ENCODE assay signal across 15 mouse cellular contexts in the genomic region with DNA sequence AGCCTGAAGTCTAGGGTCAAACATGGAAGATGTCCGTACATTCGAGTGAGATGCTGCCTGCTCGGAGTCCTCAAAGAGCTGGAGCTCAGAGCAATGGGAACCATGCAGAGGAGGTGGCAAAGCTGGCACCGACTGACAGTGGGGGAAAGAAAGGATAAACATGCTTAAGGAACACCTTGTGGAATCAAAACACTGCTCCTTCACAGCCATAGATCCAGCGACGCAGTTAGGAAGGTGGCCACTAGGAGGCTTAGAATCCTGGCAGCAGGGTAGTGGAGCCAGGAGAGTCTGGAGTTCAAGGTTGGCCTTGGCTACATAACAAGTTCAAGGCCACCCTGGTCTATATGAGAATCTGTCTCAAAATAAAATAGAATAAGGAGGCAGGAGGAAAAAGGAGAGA. TPM values are rescaled to one million over a fixed set of nuclear protein-coding genes. Genes with fewer than 3 reads are reported as not detected.
DNase-seq lines count a peak whose midpoint lies in the region; ATAC-seq and TF ChIP-seq lines count a peak whose summit lies in the region.
"Had no signal": no experiment of that assay in that cellular context is flagged by ENCODE, and none has a peak within 500 bp of the region (broad histone marks: within the 10 kb centered on the region; RNA-seq: fewer than 3 reads in every experiment).

No protein-coding gene starts in this region.

- TF ChIP-seq CTCF in hindbrain, postnatal 0 days (IDR thresholded peaks at IDR 0.05; ENCODE audit: low read depth), result peak; percentile 32

- no peaks in the 10 kb centered on the region for H3K9me3 ChIP-seq in hindbrain, postnatal 0 days (ENCODE audit: low read length)
- no peaks in the 10 kb centered on the region for H3K9me3 ChIP-seq in hindbrain, embryonic 12.5 days (replicated peaks)
- H3K9me3 ChIP-seq: liver, embryonic 15.5 days; midbrain, embryonic 12.5 days had no signal

- no peak overlapping the region; the same call in 1 of the 2 replicates for H3K27ac ChIP-seq in hindbrain, postnatal 0 days
- H3K27ac ChIP-seq in hindbrain, embryonic 12.5 days, result no peak overlapping the region
- H3K27ac ChIP-seq: liver, embryonic 15.5 days had no signal

- no peak overlapping the region for H3K4me2 ChIP-seq in hindbrain, postnatal 0 days (ENCODE audit: low read depth, low read length)
- H3K4me2 ChIP-seq in hindbrain, embryonic 12.5 days (replicated peaks), result no peak overlapping the region
- H3K4me2 ChIP-seq: liver, embryonic 15.5 days had no signal

- peaks cover 10% of the 10 kb centered on the region for H3K4me1 ChIP-seq in hindbrain, postnatal 0 days (ENCODE audit: insufficient read depth, low read length)
- H3K4me1 ChIP-seq in hindbrain, embryonic 12.5 days, result peaks cover 19% of the 10 kb centered on the region

- ATAC-seq in hindbrain, postnatal 0 days, result no peak
- ATAC-seq in hindbrain, embryonic 12.5 days (ENCODE audit: low FRiP score), result no peak

- no peak overlapping the region for H3K9ac ChIP-seq in hindbrain, postnatal 0 days (replicated peaks; ENCODE audit: low read length)
- no peak overlapping the region for H3K9ac ChIP-seq in hindbrain, embryonic 12.5 days
- H3K9ac ChIP-seq: liver, embryonic 15.5 days; midbrain, embryonic 12.5 days had no signal

- H3K27me3 ChIP-seq in hindbrain, postnatal 0 days (ENCODE audit: insufficient read depth, low read length), result no peaks in the 10 kb centered on the region
- 0 out of 2 replicates have a peak, but pooled peaks cover 10% of the 10 kb centered on the region for H3K27me3 ChIP-seq in hindbrain, embryonic 12.5 days
- H3K27me3 ChIP-seq: liver, embryonic 15.5 days had no signal

- no peak overlapping the region for H3K4me3 ChIP-seq in hindbrain, postnatal 0 days (ENCODE audit: low read length)
- no peak overlapping the region for H3K4me3 ChIP-seq in hindbrain, embryonic 12.5 days
- H3K4me3 ChIP-seq: liver, embryonic 15.5 days; midbrain, embryonic 12.5 days had no signal

- no peak for DNase-seq in hindbrain, postnatal 0 days (ENCODE audit: low spot score)
- peak; percentile 21 for DNase-seq in thymus, postnatal 0 days (ENCODE audit: low spot score)
- no peak for DNase-seq in thymus, postnatal 10 days (ENCODE audit: low spot score in 2 of 2)
- DNase-seq in embryo, embryonic 11 days, result peak; percentile 28
- DNase-seq in T-cell, adult 2 months (ENCODE audit: low spot score), result no peak
- DNase-seq in frontal cortex, postnatal 25 days (ENCODE audit: low spot score in 2 of 2), result no peak

- H3K36me3 ChIP-seq in hindbrain, postnatal 0 days (ENCODE audit: insufficient read depth, low read length), result no peaks in the 10 kb centered on the region
- H3K36me3 ChIP-seq in hindbrain, embryonic 12.5 days, result no peaks in the 10 kb centered on the region
- H3K36me3 ChIP-seq: G1E; liver, embryonic 15.5 days; midbrain, embryonic 12.5 days had no signal

- 29% methylated on average over 6 of the region's 6 CpGs for WGBS in hindbrain, postnatal 0 days
- WGBS in hindbrain, embryonic 12.5 days, result 42% methylated on average over 6 of the region's 6 CpGs

RNA-seq across cellular contexts. Expression of a gene that starts 10.5 kb away (rescaled TPM):
- total RNA-seq in hindbrain, postnatal 0 days (2014; rRNA removed), result not detected in 2 replicates
- polyA plus RNA-seq in hindbrain, postnatal 0 days (2015; fragmentation: Nextera tagmentation; extraction: Ambion mirVana), result not detected in 2 replicates
- polyA plus RNA-seq in hindbrain, embryonic 12.5 days (2016; fragmentation: Nextera tagmentation; extraction: Ambion mirVana), result not detected in 2 replicates
- not detected in 2 replicates for polyA plus RNA-seq in thymus, postnatal 0 days (2015; fragmentation: Nextera tagmentation; extraction: Ambion mirVana)
- total RNA-seq: adrenal gland, postnatal 36 days; G1E; gastrocnemius, postnatal 36 days; heart, postnatal 14 days had no signal
- polyA plus RNA-seq: cerebellum, adult 2 months; G1E; kidney, postnatal 0 days; liver, embryonic 15.5 days; midbrain, embryonic 12.5 days had no signal

RNA-seq across cellular contexts. Expression of a gene that starts 41.1 kb away (rescaled TPM):
- total RNA-seq in hindbrain, postnatal 0 days (2014; rRNA removed), result not detected in 2 replicates
- polyA plus RNA-seq in hindbrain, postnatal 0 days (2015; fragmentation: Nextera tagmentation; extraction: Ambion mirVana), result 0.24 TPM in 1 of 2 replicates, not detected in the other
- polyA plus RNA-seq in hindbrain, embryonic 12.5 days (2016; fragmentation: Nextera tagmentation; extraction: Ambion mirVana), result not detected in 2 replicates
- polyA plus RNA-seq in thymus, postnatal 0 days (2015; fragmentation: Nextera tagmentation; extraction: Ambion mirVana), result not detected in 2 replicates
- total RNA-seq: adrenal gland, postnatal 36 days; G1E; gastrocnemius, postnatal 36 days; heart, postnatal 14 days had no signal
- polyA plus RNA-seq: cerebellum, adult 2 months; G1E; kidney, postnatal 0 days; liver, embryonic 15.5 days had no signal

RNA-seq across cellular contexts. Expression of a gene that starts 56.3 kb away (rescaled TPM):
- total RNA-seq in hindbrain, postnatal 0 days (2014; rRNA removed), result 24.1 and 51.7 TPM in 2 replicates
- 5.9 and 6.7 TPM in 2 replicates for polyA plus RNA-seq in hindbrain, postnatal 0 days (2015; fragmentation: Nextera tagmentation; extraction: Ambion mirVana)
- polyA plus RNA-seq in hindbrain, embryonic 12.5 days (2016; fragmentation: Nextera tagmentation; extraction: Ambion mirVana), result 16.3 and 19.2 TPM in 2 replicates
- 3.1 and 3.8 TPM in 2 replicates for polyA plus RNA-seq in thymus, postnatal 0 days (2015; fragmentation: Nextera tagmentation; extraction: Ambion mirVana)

Comparison
In these comparisons a context has a peak if more than half of its experiments do, and no peak if none do; other contexts are left out.
1. DNase-seq: peak in thymus, postnatal 0 days (single experiment) and embryo, embryonic 11 days (single experiment); none in hindbrain, postnatal 0 days (single experiment), thymus, postnatal 10 days (0 of 2), T-cell, adult 2 months (single experiment) and frontal cortex, postnatal 25 days (0 of 2).